Mouse (Mus musculus): ENCODE data around the gene Lrrk1.

Lrrk1 gene

GRCm38 (mm10) chr7:66336955-66337354, 51.2 kb downstream of the Lrrk1 start:
- no peak for DNase-seq (ENCODE audit: low spot score)

DNA sequence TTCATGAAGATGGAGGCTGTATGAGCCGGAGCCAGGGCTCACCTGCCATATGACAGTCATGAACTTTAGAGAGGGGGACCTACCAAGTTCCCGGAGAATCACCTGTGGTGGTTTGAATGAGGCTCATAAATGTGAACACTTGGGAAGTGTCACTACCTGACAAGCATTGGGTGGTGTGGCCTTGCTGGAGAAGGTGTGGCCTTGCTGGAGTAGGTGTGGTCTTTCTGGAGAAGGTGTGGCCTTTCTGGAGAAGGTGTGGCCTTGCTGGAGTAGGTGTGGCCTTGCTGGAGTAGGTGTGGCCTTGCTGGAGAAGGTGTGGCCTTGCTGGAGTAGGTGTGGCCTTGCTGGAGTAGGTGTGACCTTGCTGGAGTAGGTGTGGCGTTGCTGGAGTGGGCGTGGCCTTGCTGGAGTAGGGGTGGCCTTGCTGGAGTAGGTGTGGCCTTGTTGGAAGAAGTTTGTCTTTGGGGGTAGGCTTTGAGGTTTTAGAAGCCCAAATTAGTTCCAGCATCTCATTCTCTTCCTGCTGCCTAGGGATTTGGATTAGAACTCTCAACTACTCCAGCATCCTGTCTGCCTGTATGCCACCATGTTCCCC, 54.1 kb downstream of the Lrrk1 start:
- no peak for DNase-seq (ENCODE audit: low spot score)

- no peak for DNase-seq (ENCODE audit: low spot score)
Measured at GRCm38 (mm10) chr7:66332340-66332739, 55.8 kb downstream of the Lrrk1 start.

DNA sequence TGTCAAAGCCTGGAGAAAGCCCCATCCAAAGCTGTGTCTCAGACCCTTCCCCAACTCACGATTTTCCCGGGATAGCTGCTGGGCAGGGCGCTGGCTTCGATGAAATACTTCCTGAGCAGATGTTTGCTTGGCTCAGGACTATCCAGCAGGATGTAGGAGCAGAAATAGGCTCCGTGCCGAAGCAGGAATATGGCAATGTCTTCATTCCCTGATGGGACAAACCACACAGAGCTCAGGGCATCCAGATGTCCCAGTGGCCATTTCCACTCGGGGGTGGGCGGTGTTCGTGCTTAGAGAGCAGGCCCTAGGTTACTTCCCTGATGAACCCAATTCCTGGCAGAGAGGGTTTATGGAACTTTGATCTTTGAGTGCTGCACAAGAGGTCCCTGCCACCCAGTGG, 57.5 kb downstream of the Lrrk1 start:
- no peak for DNase-seq (ENCODE audit: low spot score)

- no peak for DNase-seq (ENCODE audit: low spot score)
Measured at GRCm38 (mm10) chr7:66327516-66327915, 60.6 kb downstream of the Lrrk1 start.

- DNase-seq (ENCODE audit: low spot score) = no peak
Measured at GRCm38 (mm10) chr7:66325419-66326053, 62.6 kb downstream of the Lrrk1 start.

DNA sequence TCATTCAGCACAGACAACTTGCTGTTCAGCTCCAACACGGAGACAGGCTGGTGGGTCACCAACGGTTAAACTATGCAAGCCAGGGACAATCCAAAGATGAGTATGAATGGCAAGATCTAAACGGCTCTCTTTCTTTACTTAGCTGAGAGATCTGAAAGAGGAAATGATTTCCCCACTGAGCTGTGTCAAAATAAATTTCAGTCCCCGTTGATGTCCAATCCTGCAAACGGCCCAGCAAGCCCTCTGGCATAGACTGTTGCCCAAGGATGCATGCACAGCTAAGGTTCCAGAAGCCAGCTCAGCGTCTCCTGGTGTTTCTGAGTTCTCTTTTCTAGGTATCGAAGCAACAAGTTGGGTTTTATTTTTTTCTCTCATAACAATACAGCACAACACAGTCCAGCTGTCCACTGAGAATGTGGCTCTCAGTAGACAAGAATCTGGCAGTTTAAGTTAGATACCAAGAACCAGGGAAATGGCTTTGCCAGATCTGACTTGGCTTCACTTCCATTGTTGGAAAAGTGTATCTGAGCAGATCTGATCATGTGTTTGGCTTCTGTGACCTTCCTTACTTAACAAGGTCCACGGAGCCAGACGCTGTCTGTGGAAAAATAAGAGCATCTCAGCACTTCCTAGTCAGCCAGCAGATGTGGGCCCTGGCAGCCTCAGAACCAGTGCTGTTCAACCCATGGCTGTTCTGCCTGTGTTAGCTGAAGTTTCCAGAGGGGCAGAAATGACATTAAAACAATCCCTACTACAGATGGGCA, 64.7 kb downstream of the Lrrk1 start:
- no peak for DNase-seq (ENCODE audit: low spot score)

DNA sequence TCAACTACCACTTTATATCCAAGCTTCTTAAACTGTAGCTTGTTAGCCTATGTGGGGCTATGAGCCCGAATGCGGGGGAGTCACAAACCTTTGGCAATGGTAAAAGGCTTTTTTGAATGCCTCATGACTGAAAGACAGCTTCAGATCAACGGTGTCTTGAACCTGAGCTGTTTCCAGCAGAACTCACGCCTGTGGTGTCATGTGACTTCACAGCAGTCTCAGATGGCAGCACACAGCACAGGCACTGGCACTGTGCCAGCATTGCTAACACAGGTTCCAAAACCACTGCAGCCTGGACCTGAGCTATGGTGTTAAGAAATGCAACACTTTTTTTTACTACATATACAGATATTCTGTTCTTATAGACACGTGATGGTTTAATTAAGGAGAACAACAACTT, 67.2 kb downstream of the Lrrk1 start:
- no peak for DNase-seq (ENCODE audit: low spot score)

- no peak for DNase-seq (ENCODE audit: low spot score)
Measured at GRCm38 (mm10) chr7:66318147-66318546, 70.0 kb downstream of the Lrrk1 start.

DNA sequence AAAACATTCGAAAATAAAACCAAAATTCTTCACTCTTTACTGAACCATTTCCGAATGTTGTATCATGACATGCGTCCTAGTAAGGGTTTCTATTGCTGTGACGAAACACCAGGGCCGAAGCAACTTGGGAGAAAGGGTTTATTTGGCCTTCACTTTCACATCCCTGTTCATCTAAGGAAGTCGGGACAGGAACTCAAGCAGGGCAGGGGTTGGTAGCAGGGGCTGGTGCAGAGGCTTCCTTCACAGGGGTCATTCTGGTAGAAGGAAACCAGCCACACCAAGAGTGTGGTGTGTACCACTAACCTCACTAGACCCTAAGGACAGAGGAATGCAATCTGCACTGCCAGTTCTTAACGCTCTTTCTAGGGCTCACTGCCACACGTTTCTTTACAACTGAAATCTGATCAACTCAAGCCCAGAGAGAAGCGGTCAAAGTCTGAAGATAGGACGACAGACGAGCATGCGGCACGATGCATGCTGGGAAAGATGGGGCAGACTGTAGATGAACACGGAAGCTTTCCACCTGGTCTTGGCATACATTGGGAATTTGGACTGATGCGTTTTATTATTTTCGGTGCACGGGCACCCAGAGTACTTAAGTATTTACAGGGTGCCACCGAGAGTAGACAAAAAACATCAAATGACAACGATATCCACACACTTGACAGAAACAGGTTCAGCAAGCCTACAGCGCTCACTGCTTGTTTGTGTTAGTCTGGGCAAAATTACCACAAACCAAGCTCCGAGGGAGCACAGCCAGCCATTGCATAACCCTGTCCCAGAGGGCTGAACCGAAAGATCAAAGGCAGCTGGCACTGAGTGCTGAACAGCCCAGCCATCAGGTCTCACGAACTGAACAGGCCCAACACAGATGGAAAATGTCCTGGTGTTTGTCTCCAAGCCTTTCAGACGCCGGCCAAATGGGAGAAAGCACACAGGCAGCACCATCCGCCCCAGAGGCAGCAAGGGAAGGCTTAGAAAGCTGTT, 77.2 kb downstream of the Lrrk1 start:
- peak; percentile 48 for DNase-seq (ENCODE audit: low spot score)

GRCm38 (mm10) chr7:66309950-66310669, 78.0 kb downstream of the Lrrk1 start:
- peak; percentile 59 for DNase-seq (ENCODE audit: low spot score)

DNA sequence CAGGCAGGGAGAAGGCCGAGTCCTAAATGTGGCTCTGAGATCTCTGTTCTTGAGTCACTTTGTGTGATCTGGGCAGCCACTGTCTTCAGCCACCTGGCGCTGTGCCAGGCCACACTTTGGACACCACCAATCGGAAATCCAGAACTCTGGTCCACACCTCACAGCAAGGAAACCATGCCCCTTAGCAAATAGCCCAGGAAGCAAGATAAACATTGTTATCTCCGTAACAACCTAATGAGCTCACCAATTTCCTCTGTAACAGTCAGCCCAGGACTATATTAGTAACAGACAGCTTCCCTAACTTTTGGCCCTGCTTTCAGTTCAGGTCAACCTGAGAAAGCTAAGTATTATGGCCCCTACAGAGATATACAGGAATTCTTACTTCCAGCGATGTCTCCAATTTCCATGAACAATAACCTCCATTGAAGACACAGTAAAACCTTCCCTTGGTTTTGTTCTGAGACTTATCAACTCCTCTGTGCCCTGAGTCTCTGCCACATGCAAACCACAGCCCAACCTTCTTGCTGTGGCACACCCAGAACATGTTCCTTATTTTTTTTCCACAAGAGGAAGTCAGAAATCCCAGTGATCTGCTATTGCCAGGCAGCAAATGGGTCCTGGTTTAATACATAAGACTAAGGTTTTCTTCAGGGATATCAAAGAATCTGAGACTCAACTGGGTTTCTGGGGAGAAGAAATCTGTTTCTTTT, 78.8 kb downstream of the Lrrk1 start:
- peak; percentile 59 for DNase-seq (ENCODE audit: low spot score)

DNA sequence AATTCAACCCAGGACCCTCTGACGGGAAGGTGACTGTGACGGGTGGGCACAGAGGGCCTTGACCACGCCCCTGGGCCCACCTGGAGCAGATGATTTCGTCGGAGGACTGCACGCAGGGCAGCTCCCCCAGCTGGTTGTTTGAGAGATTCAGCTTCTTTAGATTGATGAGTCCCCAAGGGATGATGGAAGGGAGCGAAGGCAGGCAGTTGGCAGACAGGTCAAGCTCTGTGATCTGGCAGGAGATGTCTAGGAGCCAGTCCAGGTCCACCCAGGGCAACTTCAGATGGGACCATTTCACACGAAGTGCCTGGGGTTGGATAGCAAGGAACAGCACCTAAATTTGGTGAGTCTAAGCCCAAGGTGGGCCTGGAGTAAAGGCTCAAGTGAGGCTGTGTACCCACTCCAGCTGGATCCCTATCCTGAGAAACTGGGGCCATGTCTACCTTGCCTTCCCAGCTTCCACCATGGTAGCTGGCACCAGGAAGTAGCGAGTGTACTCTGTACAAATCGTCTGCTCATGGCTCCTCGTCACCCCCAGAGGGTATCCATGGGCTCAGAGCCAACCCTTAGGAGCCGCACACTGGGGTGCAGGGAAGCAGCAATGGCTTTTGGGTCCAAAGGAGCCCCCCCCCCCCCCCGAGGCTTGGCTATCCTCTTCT, 79.4 kb downstream of the Lrrk1 start:
- no peak for DNase-seq (ENCODE audit: low spot score)

DNA sequence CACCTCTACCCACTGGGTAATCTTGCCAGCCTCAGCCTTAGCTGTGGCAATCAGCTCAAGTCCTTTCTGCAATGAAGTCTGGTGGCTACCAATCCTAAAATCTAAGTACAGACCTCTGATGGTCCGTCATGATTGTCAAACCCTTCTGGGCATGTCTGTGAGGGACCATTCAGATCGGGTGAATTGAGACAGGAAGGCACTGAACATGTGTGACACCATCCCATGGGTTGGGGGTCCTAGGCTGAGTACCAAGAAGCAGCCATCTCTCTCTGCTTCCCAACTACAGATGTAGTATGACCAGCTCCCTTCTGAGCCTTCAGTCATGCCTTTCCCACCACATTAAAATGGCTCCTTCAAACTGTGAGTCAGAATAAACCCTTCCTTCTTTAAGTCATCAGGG, 80.4 kb downstream of the Lrrk1 start:
- DNase-seq (ENCODE audit: low spot score) = no peak

DNA sequence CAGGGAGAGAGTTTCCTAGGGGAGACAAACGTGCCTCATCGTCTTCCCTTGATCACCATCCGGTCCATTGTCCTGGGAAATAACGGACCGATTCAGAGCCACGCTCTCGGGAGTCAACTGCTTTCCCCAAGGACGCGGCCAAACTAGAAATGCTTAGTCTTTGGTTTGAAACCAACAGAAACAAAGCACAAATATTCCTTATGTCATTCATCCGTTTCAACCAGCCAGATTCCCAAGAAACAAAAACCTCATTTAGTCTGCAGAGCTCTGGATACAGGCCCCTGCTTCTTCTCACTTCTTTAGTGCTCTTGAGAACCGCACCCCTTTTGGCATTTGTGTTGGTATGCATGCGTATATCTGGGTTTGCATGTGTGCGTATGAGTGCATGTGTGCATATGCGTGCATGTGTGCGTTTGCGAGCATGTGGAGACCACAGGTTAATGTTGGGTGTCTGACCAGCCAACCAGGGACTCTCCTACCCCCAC, 82.4 kb downstream of the Lrrk1 start:
- no peak for DNase-seq (ENCODE audit: low spot score)

DNA sequence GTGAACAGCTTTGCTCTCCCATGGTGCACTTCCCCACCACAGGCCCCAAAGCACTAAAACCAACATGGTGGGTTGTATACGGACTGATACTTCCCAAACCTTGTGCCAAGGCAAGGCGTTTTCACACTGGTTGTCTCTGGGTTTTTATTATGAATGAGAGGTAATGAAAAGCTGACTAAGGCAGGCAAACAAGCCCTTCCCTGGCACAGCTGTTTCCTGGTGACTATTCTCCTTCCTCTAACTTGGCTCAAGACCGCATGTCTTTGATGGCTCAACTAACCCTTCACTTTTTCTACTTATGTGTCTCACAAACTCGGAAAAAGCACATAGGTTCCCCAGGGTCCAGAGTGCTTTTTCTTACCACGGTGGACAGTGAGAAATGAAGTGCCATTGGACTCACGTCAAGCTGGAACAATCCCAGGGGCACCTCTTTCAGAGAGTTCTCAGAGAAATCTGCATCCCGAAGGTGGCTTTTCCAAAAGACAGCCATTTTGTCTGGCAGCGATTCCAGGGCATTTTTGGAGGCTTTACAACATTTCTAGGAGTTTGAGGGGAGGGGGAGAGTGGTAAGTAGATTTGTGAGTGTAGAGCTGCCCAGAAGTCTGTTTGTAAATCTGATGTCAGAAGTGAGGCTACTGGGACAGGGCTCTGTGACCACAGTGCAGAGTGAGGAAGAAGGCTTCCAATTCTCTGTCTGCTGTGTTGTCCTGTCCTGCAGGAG, 83.0 kb downstream of the Lrrk1 start:
- no peak for DNase-seq (ENCODE audit: low spot score)

- DNase-seq (ENCODE audit: low spot score) = no peak
Measured at GRCm38 (mm10) chr7:66303922-66304660, 84.1 kb downstream of the Lrrk1 start.

DNA sequence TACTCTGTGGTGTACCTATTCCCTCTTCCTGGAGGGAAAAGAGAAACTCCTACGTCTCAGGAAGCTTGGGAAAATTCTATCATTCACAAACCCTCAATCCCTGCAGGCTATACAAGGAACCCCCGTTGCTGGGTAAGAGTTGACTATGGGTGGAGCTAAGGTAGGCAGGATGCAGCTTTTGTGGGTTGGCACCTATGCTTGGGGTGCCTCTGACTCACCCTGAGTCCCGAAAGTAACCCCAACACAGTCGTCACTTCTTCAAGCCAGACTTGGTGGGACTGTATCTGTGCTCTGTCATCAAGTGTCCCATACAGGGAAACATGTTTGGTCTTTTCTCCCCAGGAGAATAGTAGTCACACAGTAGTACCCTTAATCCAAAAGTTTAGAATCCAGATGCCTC, 86.7 kb downstream of the Lrrk1 start:
- no peak for DNase-seq (ENCODE audit: low spot score)

DNA sequence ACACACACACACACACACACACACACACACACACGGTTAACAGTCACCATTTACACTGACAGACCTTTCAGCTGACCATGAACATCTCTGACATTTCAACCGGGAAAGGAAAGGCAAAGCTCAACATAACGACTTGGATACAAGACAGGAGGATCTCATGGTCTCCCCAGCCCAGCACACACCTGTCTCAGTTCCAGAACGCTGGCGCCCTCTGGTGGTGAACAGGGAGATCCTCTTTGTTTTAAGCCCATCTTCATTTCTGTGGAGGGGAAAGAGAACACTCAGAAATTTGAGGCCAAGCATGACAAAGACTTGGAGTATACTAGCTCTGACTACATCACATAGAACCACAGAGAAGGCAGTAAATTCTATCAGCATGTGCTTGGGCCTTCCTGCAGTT, 87.5 kb downstream of the Lrrk1 start:
- peak; percentile 83 for DNase-seq (ENCODE audit: low spot score)
